Comparison of ENCODE assay signal across 8 mouse cellular contexts in the genomic region with DNA sequence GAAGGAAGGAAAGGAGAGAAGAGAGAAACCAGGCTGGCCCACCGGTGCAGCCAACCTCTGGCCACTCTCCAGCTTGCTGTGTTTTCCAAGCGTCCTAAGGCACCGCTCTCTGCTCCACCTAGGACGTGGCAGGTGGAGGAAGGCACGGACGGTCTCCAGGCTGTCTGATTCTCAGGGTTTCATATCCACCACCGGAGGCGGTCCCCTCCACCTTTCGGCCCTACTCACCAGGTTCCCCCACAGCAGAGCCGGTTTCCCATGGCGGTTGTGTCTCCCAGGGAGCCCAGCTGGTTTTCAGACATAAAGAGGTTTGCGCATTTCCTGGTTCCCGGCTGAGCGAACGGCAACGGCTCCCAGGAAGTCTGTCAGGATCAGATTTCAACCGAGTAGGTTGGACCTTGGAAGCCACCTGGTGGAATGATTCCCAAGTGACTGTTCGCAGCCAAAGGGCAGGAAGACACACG. TPM values are rescaled to one million over a fixed set of nuclear protein-coding genes. Genes with fewer than 3 reads are reported as not detected.
DNase-seq lines count a peak whose midpoint lies in the region; ATAC-seq lines count a peak whose summit lies in the region.

A gene (minus strand): TSS at position 323 of the 464 bp plus-strand sequence.

- H3K27me3 ChIP-seq in heart, embryonic 13.5 days (replicated peaks) = no peaks in the 10 kb centered on the region

- WGBS in heart, embryonic 13.5 days = 2% methylated on average over 19 of the region's 19 CpGs

- H3K9me3 ChIP-seq in heart, embryonic 13.5 days = no peaks in the 10 kb centered on the region

- ATAC-seq in heart, embryonic 13.5 days (ENCODE audit: extremely low read depth, insufficient number of reproducible peaks, low FRiP score, low TSS enrichment) = no peak

- H3K4me1 ChIP-seq in heart, embryonic 13.5 days = peaks cover 65% of the 10 kb centered on the region

- H3K36me3 ChIP-seq in heart, embryonic 13.5 days = 0 out of 2 replicates have a peak, but pooled peaks cover 3% of the 10 kb centered on the region

- H3K9ac ChIP-seq in heart, embryonic 13.5 days = peak within 1 kb of the TSS; percentile 83

- H3K4me3 ChIP-seq in heart, embryonic 13.5 days = peak within 1 kb of the TSS; percentile 62

- H3K4me2 ChIP-seq in heart, embryonic 13.5 days = peak within 1 kb of the TSS; percentile 75

- DNase-seq in cerebellum, adult 18-20 months = peak; percentile 41 to 52
- no peak for DNase-seq in cerebellum, adult 11-12 months
- DNase-seq in adrenal gland, postnatal 4 days (ENCODE audit: low spot score in 2 of 2) = no peak
- DNase-seq in kidney, postnatal 36 days = peak; percentile 82 to 87
- peak; percentile 52 for DNase-seq in mesoderm, embryonic 11.5 days (ENCODE audit: low read depth, low spot score)
- DNase-seq in Muller cell, postnatal 12 days (ENCODE audit: inconsistent ontology term) = no peak
- DNase-seq in T-cell, adult 2 months (ENCODE audit: low spot score) = no peak

- peak within 1 kb of the TSS; percentile 85 for H3K27ac ChIP-seq in heart, embryonic 13.5 days (replicated peaks)

RNA-seq across cellular contexts. Expression of the gene that starts here (rescaled TPM):
- 10 to 100 TPM; 11.2 to 11.4 TPM for total RNA-seq in adrenal gland, postnatal 4 days (2021)
- 9.7 and 10.2 TPM in 2 replicates for polyA plus RNA-seq in heart, embryonic 13.5 days (2015; fragmentation: Nextera tagmentation; extraction: Ambion mirVana)

Comparison
In these comparisons a context has a peak if more than half of its experiments do, and no peak if none do; other contexts are left out.
1. DNase-seq: peak in cerebellum, adult 18-20 months (2 of 2), kidney, postnatal 36 days (2 of 2) and mesoderm, embryonic 11.5 days (single experiment); none in cerebellum, adult 11-12 months (single experiment), adrenal gland, postnatal 4 days (0 of 2), Muller cell, postnatal 12 days (single experiment) and T-cell, adult 2 months (single experiment).